ENCODE assay signal across 10 mouse cellular contexts in the genomic region with DNA sequence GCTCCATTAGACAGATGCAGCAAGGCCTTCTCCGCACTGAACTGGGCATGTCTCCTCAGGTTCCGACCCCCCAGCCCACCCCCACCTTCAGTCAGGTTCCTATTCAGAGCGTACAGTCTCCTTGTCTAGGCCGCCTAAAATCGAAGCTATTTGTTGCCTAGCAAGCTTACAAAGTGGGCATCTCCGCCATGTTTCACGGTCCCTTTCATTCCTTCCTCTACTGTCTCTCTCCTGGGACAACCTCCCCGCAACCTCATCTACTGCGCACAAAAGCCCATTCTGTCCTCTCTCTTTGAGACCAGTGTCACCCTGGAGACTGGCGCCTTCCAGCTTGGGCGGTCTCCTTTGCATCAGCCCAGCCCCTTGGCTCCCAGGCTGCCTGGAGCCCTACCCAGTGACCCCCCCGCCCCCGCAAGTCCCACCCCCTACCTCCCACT.
DNase-seq lines count a peak whose midpoint lies in the region; ATAC-seq lines count a peak whose summit lies in the region.
"Had no signal": no experiment of that assay in that cellular context is flagged by ENCODE, and none has a peak within 500 bp of the region (broad histone marks: within the 10 kb centered on the region; RNA-seq: fewer than 3 reads in every experiment).

No protein-coding gene starts in this region.

- no peak overlapping the region for H3K9ac ChIP-seq in forebrain, embryonic 11.5 days (ENCODE audit: low read length)
- H3K9ac ChIP-seq in kidney, embryonic 15.5 days = no peak overlapping the region

- DNase-seq in layer of hippocampus, adult 8-10 months (ENCODE audit: low spot score in 2 of 2) = peak; percentile 36 to 46
- DNase-seq in layer of hippocampus, adult 18-20 months (ENCODE audit: low spot score in 2 of 2) = no peak
- peak; percentile 56 for DNase-seq in forebrain, embryonic 11.5 days (ENCODE audit: low spot score)
- DNase-seq in mesoderm, embryonic 11.5 days (ENCODE audit: low read depth, low spot score) = peak; percentile 65
- DNase-seq in right cerebral cortex, postnatal 14 days = peak; percentile 20
- DNase-seq in heart, adult 9 months (ENCODE audit: low spot score in 2 of 2) = no peak
- DNase-seq in gastrocnemius, adult 18-20 months (ENCODE audit: low spot score) = no peak
- DNase-seq: gastrocnemius, postnatal 14 days; lung, postnatal 10 days had no signal

- no peak overlapping the region for H3K4me2 ChIP-seq in forebrain, embryonic 11.5 days (ENCODE audit: low read depth, low read length, severe bottlenecking)
- H3K4me2 ChIP-seq in kidney, embryonic 15.5 days = no peak overlapping the region

- peak overlapping the region; percentile 62; the same call in 1 of the 2 replicates for H3K27ac ChIP-seq in forebrain, embryonic 11.5 days (ENCODE audit: low read depth, low read length)
- H3K27ac ChIP-seq in kidney, embryonic 15.5 days = no peak overlapping the region

- H3K36me3 ChIP-seq in forebrain, embryonic 11.5 days (ENCODE audit: control insufficient read depth, insufficient read depth, low read length) = no peaks in the 10 kb centered on the region
- H3K36me3 ChIP-seq in kidney, embryonic 15.5 days = no peaks in the 10 kb centered on the region

- 60% methylated on average over 13 of the region's 13 CpGs for WGBS in forebrain, embryonic 11.5 days
- 86% methylated on average over 13 of the region's 13 CpGs for WGBS in kidney, embryonic 15.5 days

- ATAC-seq in forebrain, embryonic 11.5 days (replicated peaks; ENCODE audit: low FRiP score) = peak; percentile 78
- no peak for ATAC-seq in kidney, embryonic 15.5 days (replicated peaks; ENCODE audit: low FRiP score)

- no peaks in the 10 kb centered on the region for H3K9me3 ChIP-seq in forebrain, embryonic 11.5 days (ENCODE audit: control insufficient read depth, low read length)
- H3K9me3 ChIP-seq in kidney, embryonic 15.5 days (replicated peaks) = no peaks in the 10 kb centered on the region

- H3K4me3 ChIP-seq in forebrain, embryonic 11.5 days (ENCODE audit: low read depth, low read length) = no peak overlapping the region
- H3K4me3 ChIP-seq in kidney, embryonic 15.5 days (replicated peaks) = no peak overlapping the region

- no peaks in the 10 kb centered on the region for H3K27me3 ChIP-seq in forebrain, embryonic 11.5 days (ENCODE audit: control insufficient read depth, insufficient read depth, low read length)
- no peaks in the 10 kb centered on the region for H3K27me3 ChIP-seq in kidney, embryonic 15.5 days

- H3K4me1 ChIP-seq in forebrain, embryonic 11.5 days (replicated peaks; ENCODE audit: control insufficient read depth, insufficient read depth, low read length) = peaks cover 4% of the 10 kb centered on the region; the same call in 1 of the 2 replicates
- H3K4me1 ChIP-seq in kidney, embryonic 15.5 days = no peaks in the 10 kb centered on the region

Comparison
In these comparisons a context has a peak if more than half of its experiments do, and no peak if none do; other contexts are left out.
1. DNase-seq: peak in layer of hippocampus, adult 8-10 months (2 of 2), forebrain, embryonic 11.5 days (single experiment), mesoderm, embryonic 11.5 days (single experiment) and right cerebral cortex, postnatal 14 days (single experiment); none in layer of hippocampus, adult 18-20 months (0 of 2), heart, adult 9 months (0 of 2) and gastrocnemius, adult 18-20 months (single experiment).